Mouse (Mus musculus) Muller cell, postnatal 12 days (primary cell): ENCODE data around the gene Dcun1d3.

Source experiments
- DNase-seq: peaks from one replicate; pipeline ENCODE4 v3.0.0-alpha.2; 2015; ENCODE audit errors: inconsistent ontology term

The Dcun1d3 gene

GRCm38 (mm10) chr7:119875776-119876440 is 20.2 kb downstream of the Dcun1d3 start:
- DNase-seq: peak; percentile 84

- no peak for DNase-seq
Measured at GRCm38 (mm10) chr7:119873050-119873449, 23.0 kb downstream of the Dcun1d3 start.

GRCm38 (mm10) chr7:119872204-119872603 is 23.9 kb downstream of the Dcun1d3 start:
- no peak for DNase-seq

- DNase-seq: no peak
Measured at GRCm38 (mm10) chr7:119866136-119866535, 30.0 kb downstream of the Dcun1d3 start.

GRCm38 (mm10) chr7:119864500-119864899 is 31.6 kb downstream of the Dcun1d3 start:
- DNase-seq: no peak

GRCm38 (mm10) chr7:119862167-119862566 is 33.9 kb downstream of the Dcun1d3 start:
- DNase-seq: no peak

GRCm38 (mm10) chr7:119861335-119862091 is 34.6 kb downstream of the Dcun1d3 start:
- DNase-seq: peak; percentile 79

GRCm38 (mm10) chr7:119860971-119861334 is 35.1 kb downstream of the Dcun1d3 start:
- DNase-seq: no peak

- DNase-seq: no peak
Measured at GRCm38 (mm10) chr7:119860554-119860953, 35.5 kb downstream of the Dcun1d3 start.

GRCm38 (mm10) chr7:119860116-119860515 is 36.0 kb downstream of the Dcun1d3 start:
- DNase-seq: no peak

GRCm38 (mm10) chr7:119859476-119859875 is 36.6 kb downstream of the Dcun1d3 start:
- DNase-seq: no peak

GRCm38 (mm10) chr7:119855031-119855430 is 41.1 kb downstream of the Dcun1d3 start:
- no peak for DNase-seq

- no peak for DNase-seq
Measured at GRCm38 (mm10) chr7:119854362-119854761, 41.7 kb downstream of the Dcun1d3 start.

GRCm38 (mm10) chr7:119853186-119853585 is 42.9 kb downstream of the Dcun1d3 start:
- DNase-seq: no peak

GRCm38 (mm10) chr7:119852494-119852893 is 43.6 kb downstream of the Dcun1d3 start:
- DNase-seq: no peak

- DNase-seq: peak; percentile 51
Measured at GRCm38 (mm10) chr7:119850737-119851136, 45.4 kb downstream of the Dcun1d3 start.

GRCm38 (mm10) chr7:119849096-119849495 is 47.0 kb downstream of the Dcun1d3 start:
- DNase-seq: no peak

- no peak for DNase-seq
Measured at GRCm38 (mm10) chr7:119847396-119847795, 48.7 kb downstream of the Dcun1d3 start.

- no peak for DNase-seq
Measured at GRCm38 (mm10) chr7:119845541-119845940, 50.6 kb downstream of the Dcun1d3 start.

- DNase-seq: no peak
Measured at GRCm38 (mm10) chr7:119841820-119842449, 54.2 kb downstream of the Dcun1d3 start.

GRCm38 (mm10) chr7:119835996-119836777 is 59.9 kb downstream of the Dcun1d3 start:
- no peak for DNase-seq

GRCm38 (mm10) chr7:119835371-119835770 is 60.7 kb downstream of the Dcun1d3 start:
- no peak for DNase-seq
